Mouse (Mus musculus) neural tube, embryonic 14.5 days (tissue): ENCODE results near the gene Fbp1. TPM values are rescaled to one million over a fixed set of nuclear protein-coding genes. Genes with fewer than 3 reads are reported as not detected.
A peak's percentile ranks its signal among the peaks of the same experiment; 100 is the strongest.

Source experiments
- ATAC-seq: fragments of 200-750 bp; cut with Nextera tagmentation; 2 replicates; pipeline ENCODE4 v1.8.0; 2017; ENCODE audit warnings: low read depth, mild to moderate bottlenecking, moderate TSS enrichment, moderate library complexity
- H3K27ac ChIP-seq: fragments of 300-500 bp; sonication (generic); 2 replicates; pipeline ENCODE4 v1.5.1; 2014; ENCODE audit warnings: low read depth, mild to moderate bottlenecking, control low read depth, low read length, moderate library complexity, mixed read lengths
- H3K27me3 ChIP-seq: fragments of 300-500 bp; sonication (generic); 2 replicates; pipeline ENCODE4 v1.6.1; 2014; ENCODE audit warnings: low read length; ENCODE audit not compliant: control insufficient read depth, insufficient read depth
- H3K36me3 ChIP-seq: fragments of 300-500 bp; sonication (generic); 2 replicates; pipeline ENCODE4 v1.6.1; 2014; ENCODE audit warnings: low read length, mixed read lengths; ENCODE audit not compliant: control insufficient read depth, insufficient read depth
- H3K4me1 ChIP-seq: fragments of 300-500 bp; sonication (generic); 2 replicates; pipeline ENCODE4 v1.6.1; 2014; ENCODE audit warnings: low read length; ENCODE audit not compliant: control insufficient read depth, insufficient read depth
- H3K4me2 ChIP-seq: fragments of 300-500 bp; sonication (generic); 2 replicates; pipeline ENCODE4 v1.6.1; 2014; ENCODE audit warnings: mild to moderate bottlenecking, low read depth, low read length, control low read depth
- H3K4me3 ChIP-seq: fragments of 300-500 bp; sonication (generic); 2 replicates; pipeline ENCODE4 v1.5.1; 2014; ENCODE audit warnings: low read depth, low read length, control low read depth, mixed read lengths
- H3K9ac ChIP-seq: fragments of 300-500 bp; sonication (generic); replicated peaks from 2 replicates; pipeline ENCODE4 v1.6.1; 2014; ENCODE audit warnings: low read depth, mild to moderate bottlenecking, control low read depth, low read length, mixed read lengths
- H3K9me3 ChIP-seq: fragments of 300-500 bp; sonication (generic); 2 replicates; pipeline ENCODE4 v1.6.1; 2016; ENCODE audit warnings: low read length; ENCODE audit not compliant: control insufficient read depth
- WGBS: fragments of 180-500 bp; shearing (Covaris S2); extraction: QIAGEN DNeasy Blood & Tissue Kit; methylation state at CpG from one replicate; pipeline ENCODE4 v1.1.7; 2014; 5-methylcytosine and 5-hydroxymethylcytosine counted together
- polyA plus RNA-seq: library from polyadenylated mRNA; unstranded; fragments of >200 nt; fragmentation: Nextera tagmentation; extraction: Ambion mirVana; gene quantifications from 2 replicates; pipeline ENCODE4 v1.2.1, GENCODE M21; 2014

The Fbp1 gene
- polyA plus RNA-seq, 1 experiment from 2014 or later, result 0.27 TPM

- Histone ChIP-seq H3K27me3 (no peaks in the 10 kb centered on the region), H3K27ac (no peak overlapping the region), H3K36me3 (no peaks in the 10 kb centered on the region), H3K4me3 (no peak overlapping the region), H3K4me2 (no peak overlapping the region), H3K4me1 (no peaks in the 10 kb centered on the region), H3K9ac (no peak overlapping the region), H3K9me3 (no peaks in the 10 kb centered on the region)
- peak; percentile 79; the same call in 1 of the 2 replicates for ATAC-seq
- WGBS, result 28% methylated on average over 1 of the region's 1 CpGs
These were observed 29.5 kb upstream of the Fbp1 start for GRCm38 (mm10) chr13:62917416-62918110.

GRCm38 (mm10) chr13:62916675-62917074, 28.6 kb upstream of the Fbp1 start:
- H3K27ac ChIP-seq, result no peak overlapping the region
- H3K4me1 ChIP-seq, result no peaks in the 10 kb centered on the region
- no peaks in the 10 kb centered on the region for H3K27me3 ChIP-seq
- H3K36me3 ChIP-seq, result no peaks in the 10 kb centered on the region
- 74% methylated on average over 4 of the region's 4 CpGs for WGBS
- H3K4me2 ChIP-seq, result no peak overlapping the region
- no peak overlapping the region for H3K9ac ChIP-seq
- no peaks in the 10 kb centered on the region for H3K9me3 ChIP-seq
- no peak for ATAC-seq
- no peak overlapping the region for H3K4me3 ChIP-seq

- Histone ChIP-seq H3K4me1 (no peaks in the 10 kb centered on the region; the same call in 1 of the 2 replicates), H3K9ac (no peak overlapping the region), H3K27ac (no peak overlapping the region), H3K27me3 (no peaks in the 10 kb centered on the region), H3K9me3 (no peaks in the 10 kb centered on the region), H3K4me3 (no peak overlapping the region), H3K4me2 (no peak overlapping the region), H3K36me3 (no peaks in the 10 kb centered on the region)
- no peak for ATAC-seq
- WGBS, result 86% methylated on average over 5 of the region's 5 CpGs
These were observed 23.5 kb upstream of the Fbp1 start for GRCm38 (mm10) chr13:62911575-62911974.

GRCm38 (mm10) chr13:62910206-62910605, 22.1 kb upstream of the Fbp1 start:
- Histone ChIP-seq H3K9ac (no peak overlapping the region), H3K27me3 (no peaks in the 10 kb centered on the region), H3K4me1 (no peaks in the 10 kb centered on the region; the same call in 1 of the 2 replicates), H3K4me3 (no peak overlapping the region), H3K4me2 (no peak overlapping the region), H3K27ac (no peak overlapping the region), H3K9me3 (no peaks in the 10 kb centered on the region), H3K36me3 (no peaks in the 10 kb centered on the region)
- 80% methylated on average over 4 of the region's 4 CpGs for WGBS
- ATAC-seq, result no peak

- H3K4me3 ChIP-seq, result no peak overlapping the region
- no peak overlapping the region for H3K9ac ChIP-seq
- H3K9me3 ChIP-seq, result no peaks in the 10 kb centered on the region
- H3K27ac ChIP-seq, result no peak overlapping the region
- ATAC-seq, result no peak
- H3K4me2 ChIP-seq, result no peak overlapping the region
- H3K27me3 ChIP-seq, result no peaks in the 10 kb centered on the region
- no peaks in the 10 kb centered on the region for H3K36me3 ChIP-seq
- H3K4me1 ChIP-seq, result no peaks in the 10 kb centered on the region; the same call in 1 of the 2 replicates
- whole genome bisulfite sequencing, result 61% methylated on average over 5 of the region's 5 CpGs
These were observed 21.7 kb upstream of the Fbp1 start for GRCm38 (mm10) chr13:62909776-62910175.

- H3K4me3 ChIP-seq, result no peak overlapping the region
- no peaks in the 10 kb centered on the region for H3K9me3 ChIP-seq
- H3K36me3 ChIP-seq, result no peaks in the 10 kb centered on the region
- 33% methylated on average over 8 of the region's 8 CpGs for WGBS
- H3K9ac ChIP-seq, result no peak overlapping the region
- no peak overlapping the region for H3K27ac ChIP-seq
- peak overlapping the region; percentile 22; the same call in 1 of the 2 replicates for H3K4me2 ChIP-seq
- H3K27me3 ChIP-seq, result no peaks in the 10 kb centered on the region
- no peaks in the 10 kb centered on the region; the same call in 1 of the 2 replicates for H3K4me1 ChIP-seq
- ATAC-seq, result peak; percentile 60; the same call in 1 of the 2 replicates
These were observed 20.1 kb upstream of the Fbp1 start for GRCm38 (mm10) chr13:62908163-62908559.

- H3K4me1 ChIP-seq, result no peaks in the 10 kb centered on the region; the same call in 1 of the 2 replicates
- no peak overlapping the region for H3K9ac ChIP-seq
- H3K36me3 ChIP-seq, result no peaks in the 10 kb centered on the region
- no peaks in the 10 kb centered on the region for H3K9me3 ChIP-seq
- H3K27me3 ChIP-seq, result no peaks in the 10 kb centered on the region
- ATAC-seq, result no peak
- WGBS, result 54% methylated on average over 14 of the region's 14 CpGs
- H3K4me3 ChIP-seq, result no peak overlapping the region
- no peak overlapping the region for H3K27ac ChIP-seq
- H3K4me2 ChIP-seq, result peak overlapping the region; percentile 22; the same call in 1 of the 2 replicates
These were observed 19.6 kb upstream of the Fbp1 start for GRCm38 (mm10) chr13:62907527-62908162.

GRCm38 (mm10) chr13:62901139-62901538, 13.1 kb upstream of the Fbp1 start:
- Histone ChIP-seq H3K4me2 (no peak overlapping the region), H3K36me3 (no peaks in the 10 kb centered on the region), H3K4me3 (no peak overlapping the region), H3K27me3 (no peaks in the 10 kb centered on the region), H3K9ac (no peak overlapping the region), H3K9me3 (no peaks in the 10 kb centered on the region), H3K4me1 (no peaks in the 10 kb centered on the region), H3K27ac (no peak overlapping the region)
- ATAC-seq, result no peak

- no peak for ATAC-seq
- Histone ChIP-seq H3K36me3 (no peaks in the 10 kb centered on the region), H3K4me1 (no peaks in the 10 kb centered on the region), H3K27me3 (no peaks in the 10 kb centered on the region), H3K4me2 (no peak overlapping the region), H3K4me3 (no peak overlapping the region), H3K27ac (no peak overlapping the region), H3K9ac (no peak overlapping the region), H3K9me3 (no peaks in the 10 kb centered on the region)
- 88% methylated on average over 4 of the region's 4 CpGs for WGBS
These were observed 10.0 kb upstream of the Fbp1 start for GRCm38 (mm10) chr13:62897927-62898646.
